Mouse (Mus musculus): ENCODE data around the gene Dus2. TPM values are rescaled to one million over a fixed set of nuclear protein-coding genes. Genes with fewer than 3 reads are reported as not detected.

Gene Dus2
- total RNA-seq, 1 experiment = 17.4 TPM

DNA sequence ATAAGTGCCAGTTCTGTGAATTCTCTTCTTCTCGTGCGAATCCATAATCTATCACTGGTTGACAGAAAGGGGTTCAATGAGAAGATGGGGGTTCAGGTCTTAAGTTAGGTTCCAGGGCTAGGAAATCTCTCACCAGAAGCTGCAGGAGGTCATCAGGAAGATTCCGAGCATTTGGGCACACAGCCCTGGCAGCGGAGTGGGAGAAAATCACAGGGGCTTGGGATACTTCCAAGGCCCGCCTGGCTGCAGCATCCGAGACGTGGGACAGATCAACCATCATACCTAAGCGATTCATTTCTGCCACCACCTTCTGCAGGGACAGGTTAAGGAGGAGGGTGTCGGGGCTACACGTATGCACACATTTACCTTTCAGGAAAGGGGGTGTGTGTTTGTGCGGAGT, 2.6 kb upstream of the Dus2 start:
- no peak for DNase-seq (ENCODE audit: low read depth, low spot score)
- H3K27ac ChIP-seq (ENCODE audit: insufficient read depth, low read depth, low read length, poor library complexity, severe bottlenecking) = no peak overlapping the region
- H3K9me3 ChIP-seq (ENCODE audit: control insufficient read depth, insufficient read depth, low read depth, low read length) = no peaks in the 10 kb centered on the region
- peaks cover 0 to 1% of the 10 kb centered on the region in 2 experiments; a peak in 1 of 4 replicates for H3K4me1 ChIP-seq (ENCODE audit: control insufficient read depth in 2 of 2, insufficient read depth in 2 of 2, low read length in 2 of 2, poor library complexity in 1 of 2)
- in situ Hi-C loops (cut with MboI; ENCODE audit: low sequenced_read_pairs in 2 of 2, unreplicated experiment in 2 of 2) = no loop called here
- no peak for TF ChIP-seq HCFC1 (IDR thresholded peaks at IDR 0.05; ENCODE audit: borderline replicate concordance, insufficient read depth, low read length)
- no peak for TF ChIP-seq ZNF384 (IDR thresholded peaks at IDR 0.05; ENCODE audit: low read depth, low read length)
- no peak for TF ChIP-seq ZC3H11A (IDR thresholded peaks at IDR 0.05; ENCODE audit: borderline replicate concordance, low read depth, low read length)
- TF ChIP-seq CHD2 (IDR thresholded peaks at IDR 0.05; ENCODE audit: low read depth, low read length) = no peak
- no peak for TF ChIP-seq MAFK (IDR thresholded peaks at IDR 0.05; ENCODE audit: insufficient read depth, low read depth, low read length)
- H3K36me3 ChIP-seq (ENCODE audit: control insufficient read depth, insufficient read depth, low read length, poor library complexity, severe bottlenecking) = no peaks in the 10 kb centered on the region
- H3K9ac ChIP-seq (ENCODE audit: insufficient read depth, low read depth, low read length, poor library complexity, severe bottlenecking) = no peak overlapping the region
- H3K4me3 ChIP-seq (ENCODE audit: insufficient read depth in 1 of 2, low read depth in 1 of 2, low read length in 2 of 2, poor library complexity in 1 of 2, severe bottlenecking in 1 of 2) = no peak overlapping the region

DNA sequence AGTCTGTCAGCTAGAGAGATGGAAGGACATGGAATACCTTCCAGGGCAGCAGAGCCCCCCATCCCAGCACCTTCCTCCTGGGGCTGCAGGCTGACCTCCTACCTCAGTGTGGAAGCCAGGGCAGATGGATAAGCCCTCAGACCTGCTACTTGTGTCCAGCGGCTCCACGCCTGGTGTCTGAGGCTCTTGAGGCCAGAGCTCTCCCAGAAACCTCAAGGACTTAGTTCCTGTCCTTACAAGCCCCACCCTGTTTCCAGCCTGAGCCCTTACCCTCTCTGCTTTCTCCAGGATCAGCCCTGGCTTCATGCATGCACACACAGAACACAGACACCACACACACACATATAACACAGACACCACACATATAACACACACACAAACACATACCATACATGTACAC, 409 bp downstream of the Dus2 start:
- Histone ChIP-seq H3K9ac (ENCODE audit: insufficient read depth, low read depth, low read length, poor library complexity, severe bottlenecking) (no peak overlapping the region), H3K27ac (ENCODE audit: insufficient read depth, low read depth, low read length, poor library complexity, severe bottlenecking) (no peak overlapping the region), H3K36me3 (ENCODE audit: control insufficient read depth, insufficient read depth, low read length, poor library complexity, severe bottlenecking) (no peaks in the 10 kb centered on the region), H3K9me3 (ENCODE audit: control insufficient read depth, insufficient read depth, low read depth, low read length) (no peaks in the 10 kb centered on the region), H3K4me3 (ENCODE audit: insufficient read depth in 1 of 2, low read depth in 1 of 2, low read length in 2 of 2, poor library complexity in 1 of 2, severe bottlenecking in 1 of 2) (no peak overlapping the region), H3K4me1 (ENCODE audit: control insufficient read depth in 2 of 2, insufficient read depth in 2 of 2, low read length in 2 of 2, poor library complexity in 1 of 2) (no peaks in the 10 kb centered on the region; a peak in 1 of 4 replicates)
- in situ Hi-C loops (cut with MboI; ENCODE audit: low sequenced_read_pairs in 2 of 2, unreplicated experiment in 2 of 2) = no loop called here
- no peak for DNase-seq (ENCODE audit: low read depth, low spot score)
- no peak for TF ChIP-seq ZNF384 (IDR thresholded peaks at IDR 0.05; ENCODE audit: low read depth, low read length)
- no peak for TF ChIP-seq CHD2 (IDR thresholded peaks at IDR 0.05; ENCODE audit: low read depth, low read length)
- TF ChIP-seq MAFK (IDR thresholded peaks at IDR 0.05; ENCODE audit: insufficient read depth, low read depth, low read length) = no peak
- no peak for TF ChIP-seq ZC3H11A (IDR thresholded peaks at IDR 0.05; ENCODE audit: borderline replicate concordance, low read depth, low read length)
- TF ChIP-seq HCFC1 (IDR thresholded peaks at IDR 0.05; ENCODE audit: borderline replicate concordance, insufficient read depth, low read length) = no peak

DNA sequence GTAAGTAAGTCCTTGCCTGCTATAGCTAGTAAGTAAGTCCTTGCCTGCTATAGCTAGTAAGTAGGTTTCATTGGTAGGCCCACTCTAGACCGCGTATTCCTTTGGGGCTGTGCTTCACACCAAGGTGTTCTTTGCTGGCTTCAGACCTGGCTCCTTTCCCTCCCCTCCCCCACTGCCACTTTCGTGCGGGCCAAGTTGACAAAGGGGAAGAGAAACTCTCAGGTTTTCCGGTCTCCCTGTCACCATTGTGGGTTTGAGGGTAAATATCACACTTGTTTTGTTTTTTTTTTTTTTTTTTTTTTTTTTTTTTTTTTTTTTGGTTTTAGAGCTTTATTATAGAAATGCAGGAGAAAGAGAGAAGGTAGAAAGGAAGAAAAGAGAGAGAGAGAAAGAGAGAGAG, 1.4 kb downstream of the Dus2 start:
- Histone ChIP-seq H3K27ac (ENCODE audit: insufficient read depth, low read depth, low read length, poor library complexity, severe bottlenecking) (no peak overlapping the region), H3K9me3 (ENCODE audit: control insufficient read depth, insufficient read depth, low read depth, low read length) (no peaks in the 10 kb centered on the region), H3K36me3 (ENCODE audit: control insufficient read depth, insufficient read depth, low read length, poor library complexity, severe bottlenecking) (no peaks in the 10 kb centered on the region), H3K9ac (ENCODE audit: insufficient read depth, low read depth, low read length, poor library complexity, severe bottlenecking) (no peak overlapping the region), H3K4me1 (ENCODE audit: control insufficient read depth in 2 of 2, insufficient read depth in 2 of 2, low read length in 2 of 2, poor library complexity in 1 of 2) (no peaks in the 10 kb centered on the region; a peak in 1 of 4 replicates), H3K4me3 (ENCODE audit: insufficient read depth in 1 of 2, low read depth in 1 of 2, low read length in 2 of 2, poor library complexity in 1 of 2, severe bottlenecking in 1 of 2) (no peak overlapping the region)
- TF ChIP-seq ZC3H11A (IDR thresholded peaks at IDR 0.05; ENCODE audit: borderline replicate concordance, low read depth, low read length) = no peak
- TF ChIP-seq ZNF384 (IDR thresholded peaks at IDR 0.05; ENCODE audit: low read depth, low read length) = no peak; the same call in 1 of the 2 replicates
- TF ChIP-seq CHD2 (IDR thresholded peaks at IDR 0.05; ENCODE audit: low read depth, low read length) = no peak
- TF ChIP-seq HCFC1 (IDR thresholded peaks at IDR 0.05; ENCODE audit: borderline replicate concordance, insufficient read depth, low read length) = no peak
- no peak for TF ChIP-seq MAFK (IDR thresholded peaks at IDR 0.05; ENCODE audit: insufficient read depth, low read depth, low read length)
- in situ Hi-C loops (cut with MboI; ENCODE audit: low sequenced_read_pairs in 2 of 2, unreplicated experiment in 2 of 2) = no loop called here
- DNase-seq (ENCODE audit: low read depth, low spot score) = no peak

DNA sequence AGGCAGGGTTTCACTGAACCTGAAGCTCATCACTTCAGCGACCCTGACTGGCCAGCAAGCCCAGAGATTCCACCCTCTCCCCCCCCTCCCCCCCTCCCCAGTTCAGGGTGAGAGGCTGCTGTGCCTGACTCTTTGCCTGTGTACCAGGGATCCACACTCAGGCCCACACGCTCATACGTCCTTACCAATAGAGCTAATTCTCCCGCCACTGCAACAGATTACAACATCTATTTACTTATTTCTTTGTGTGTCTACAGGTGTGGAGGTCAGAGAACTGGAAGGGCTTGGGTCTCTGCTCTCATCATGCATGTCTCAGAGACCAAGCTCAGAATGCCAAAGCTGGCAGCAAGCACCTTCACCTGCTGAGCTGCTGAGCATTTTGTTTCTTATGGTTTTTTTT, 2.1 kb downstream of the Dus2 start:
- H3K4me3 ChIP-seq (ENCODE audit: insufficient read depth in 1 of 2, low read depth in 1 of 2, low read length in 2 of 2, poor library complexity in 1 of 2, severe bottlenecking in 1 of 2) = no peak overlapping the region
- no peaks in the 10 kb centered on the region; a peak in 1 of 4 replicates for H3K4me1 ChIP-seq (ENCODE audit: control insufficient read depth in 2 of 2, insufficient read depth in 2 of 2, low read length in 2 of 2, poor library complexity in 1 of 2)
- H3K9ac ChIP-seq (ENCODE audit: insufficient read depth, low read depth, low read length, poor library complexity, severe bottlenecking) = no peak overlapping the region
- no peak overlapping the region for H3K27ac ChIP-seq (ENCODE audit: insufficient read depth, low read depth, low read length, poor library complexity, severe bottlenecking)
- DNase-seq (ENCODE audit: low read depth, low spot score) = no peak
- H3K9me3 ChIP-seq (ENCODE audit: control insufficient read depth, insufficient read depth, low read depth, low read length) = no peaks in the 10 kb centered on the region
- in situ Hi-C loops (cut with MboI; ENCODE audit: low sequenced_read_pairs in 2 of 2, unreplicated experiment in 2 of 2) = no loop called here
- no peaks in the 10 kb centered on the region for H3K36me3 ChIP-seq (ENCODE audit: control insufficient read depth, insufficient read depth, low read length, poor library complexity, severe bottlenecking)
- TF ChIP-seq ZC3H11A (IDR thresholded peaks at IDR 0.05; ENCODE audit: borderline replicate concordance, low read depth, low read length) (no peak), MAFK (IDR thresholded peaks at IDR 0.05; ENCODE audit: insufficient read depth, low read depth, low read length) (no peak), ZNF384 (IDR thresholded peaks at IDR 0.05; ENCODE audit: low read depth, low read length) (no peak), HCFC1 (IDR thresholded peaks at IDR 0.05; ENCODE audit: borderline replicate concordance, insufficient read depth, low read length) (no peak), CHD2 (IDR thresholded peaks at IDR 0.05; ENCODE audit: low read depth, low read length) (no peak)

DNA sequence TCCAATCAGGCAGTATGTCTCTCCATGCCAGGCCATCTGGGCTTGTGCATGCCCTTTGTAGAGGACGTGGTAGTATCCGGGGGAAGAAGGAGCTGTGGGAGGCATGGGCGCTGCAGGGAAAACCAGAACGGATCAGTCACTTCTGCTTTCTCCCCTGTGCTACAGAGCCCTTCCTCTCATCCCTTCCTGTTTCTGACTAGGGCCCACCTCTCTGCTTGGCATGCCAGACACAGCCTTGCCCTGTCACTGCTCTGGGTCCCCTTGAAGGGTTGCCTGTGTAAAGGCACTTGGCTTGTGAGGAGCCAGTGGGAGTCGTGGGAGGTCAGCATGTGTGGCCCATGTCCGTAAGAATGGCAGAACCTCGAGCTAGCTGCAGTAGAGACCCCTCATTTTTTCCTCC, 5.2 kb downstream of the Dus2 start:
- H3K4me3 ChIP-seq (ENCODE audit: insufficient read depth in 1 of 2, low read depth in 1 of 2, low read length in 2 of 2, poor library complexity in 1 of 2, severe bottlenecking in 1 of 2) = no peak overlapping the region
- no peak overlapping the region for H3K9ac ChIP-seq (ENCODE audit: insufficient read depth, low read depth, low read length, poor library complexity, severe bottlenecking)
- no peaks in the 10 kb centered on the region for H3K9me3 ChIP-seq (ENCODE audit: control insufficient read depth, insufficient read depth, low read depth, low read length)
- no peak for DNase-seq (ENCODE audit: low read depth, low spot score)
- in situ Hi-C loops (cut with MboI; ENCODE audit: low sequenced_read_pairs in 2 of 2, unreplicated experiment in 2 of 2) = no loop called here
- no peaks in the 10 kb centered on the region; a peak in 1 of 4 replicates for H3K4me1 ChIP-seq (ENCODE audit: control insufficient read depth in 2 of 2, insufficient read depth in 2 of 2, low read length in 2 of 2, poor library complexity in 1 of 2)
- TF ChIP-seq CHD2 (IDR thresholded peaks at IDR 0.05; ENCODE audit: low read depth, low read length) (no peak), ZC3H11A (IDR thresholded peaks at IDR 0.05; ENCODE audit: borderline replicate concordance, low read depth, low read length) (no peak), MAFK (IDR thresholded peaks at IDR 0.05; ENCODE audit: insufficient read depth, low read depth, low read length) (no peak), HCFC1 (IDR thresholded peaks at IDR 0.05; ENCODE audit: borderline replicate concordance, insufficient read depth, low read length) (no peak), ZNF384 (IDR thresholded peaks at IDR 0.05; ENCODE audit: low read depth, low read length) (no peak)
- H3K36me3 ChIP-seq (ENCODE audit: control insufficient read depth, insufficient read depth, low read length, poor library complexity, severe bottlenecking) = no peaks in the 10 kb centered on the region
- no peak overlapping the region for H3K27ac ChIP-seq (ENCODE audit: insufficient read depth, low read depth, low read length, poor library complexity, severe bottlenecking)
